Comparison of ENCODE assay signal across 19 mouse cellular contexts in genomic region chr9:46023591-46023990, GRCm38 (mm10). TPM values are rescaled to one million over a fixed set of nuclear protein-coding genes. Genes with fewer than 3 reads are reported as not detected.
DNase-seq lines count a peak whose midpoint lies in the region; ATAC-seq and TF ChIP-seq lines count a peak whose summit lies in the region.
"Had no signal": no experiment of that assay in that cellular context is flagged by ENCODE, and none has a peak within 500 bp of the region (broad histone marks: within the 10 kb centered on the region; RNA-seq: fewer than 3 reads in every experiment).

No protein-coding gene starts in this region.

- H3K4me2 ChIP-seq in forebrain, postnatal 0 days (ENCODE audit: low read depth): no peak overlapping the region
- H3K4me2 ChIP-seq: heart, embryonic 15.5 days had no signal

- no peak for TF ChIP-seq CTCF in left cerebral cortex, adult 2 months (IDR thresholded peaks at IDR 0.05)
- TF ChIP-seq CTCF in forebrain, postnatal 0 days (IDR thresholded peaks at IDR 0.05; ENCODE audit: low read depth): no peak

- no peak overlapping the region for H3K4me3 ChIP-seq in left cerebral cortex, adult 2 months
- H3K4me3 ChIP-seq in brown adipose tissue, adult 24 weeks (ENCODE audit: insufficient read depth, low read depth, low read length): 0 out of 2 replicates have a peak overlapping the region, but pooled peaks have one; percentile 26
- H3K4me3 ChIP-seq in forebrain, embryonic 10.5 days: no peak overlapping the region
- H3K4me3 ChIP-seq in forebrain, postnatal 0 days (ENCODE audit: low read depth, low read length): no peak overlapping the region
- H3K4me3 ChIP-seq: erythroblast, embryonic 14.5 days; heart, embryonic 15.5 days had no signal

- peak; percentile 41 to 43 for DNase-seq in cerebellum, adult 18-20 months
- DNase-seq in left cerebral cortex, adult 2 months (ENCODE audit: extremely low spot score in 1 of 2, low spot score in 2 of 2): no peak
- DNase-seq in left cerebral cortex, adult 11 months (ENCODE audit: low spot score): no peak
- no peak for DNase-seq in forebrain, embryonic 10.5 days (ENCODE audit: extremely low spot score, low spot score)
- DNase-seq in forebrain, postnatal 0 days: no peak
- DNase-seq: heart, adult 11 months; kidney, adult 2 months; kidney, postnatal 4 days; layer of hippocampus, postnatal 36 days; right cerebral cortex, adult 18-20 months; thymus, adult 18-20 months had no signal

- WGBS in forebrain, embryonic 10.5 days: 95% methylated on average over 11 of the region's 11 CpGs
- WGBS in forebrain, postnatal 0 days: 90% methylated on average over 11 of the region's 11 CpGs

- H3K9ac ChIP-seq in forebrain, postnatal 0 days: no peak overlapping the region
- H3K9ac ChIP-seq: heart, embryonic 15.5 days; liver, embryonic 14.5 days had no signal

- no peaks in the 10 kb centered on the region for H3K27me3 ChIP-seq in forebrain, embryonic 10.5 days (ENCODE audit: poor library complexity, severe bottlenecking)
- H3K27me3 ChIP-seq in forebrain, postnatal 0 days (ENCODE audit: insufficient read depth, low read length): no peaks in the 10 kb centered on the region
- H3K27me3 ChIP-seq: CH12.LX; heart, embryonic 15.5 days had no signal

- no peak for ATAC-seq in cerebellum, adult (ENCODE audit: insufficient number of reproducible peaks, low FRiP score, low TSS enrichment)
- peak; percentile 66 for ATAC-seq in megakaryocyte, adult 5-6 weeks (ENCODE audit: poor library complexity, severe bottlenecking)
- ATAC-seq in forebrain, postnatal 0 days: no peak
- ATAC-seq: midbrain, embryonic 16.5 days had no signal

- intact Hi-C loops in left cerebral cortex, adult 2 months (cut with DNase I): no loop called here

- peaks cover 25% of the 10 kb centered on the region for H3K36me3 ChIP-seq in forebrain, embryonic 10.5 days (replicated peaks)
- no peaks in the 10 kb centered on the region for H3K36me3 ChIP-seq in forebrain, postnatal 0 days (ENCODE audit: insufficient read depth)

- peak overlapping the region; percentile 7; the same call in 1 of the 2 replicates for H3K27ac ChIP-seq in left cerebral cortex, adult 2 months
- H3K27ac ChIP-seq in brown adipose tissue, adult 24 weeks (replicated peaks; ENCODE audit: low read depth, low read length): 0 out of 2 replicates have a peak overlapping the region, but pooled peaks have one; percentile 51
- no peak overlapping the region for H3K27ac ChIP-seq in forebrain, embryonic 10.5 days
- no peak overlapping the region for H3K27ac ChIP-seq in forebrain, postnatal 0 days (ENCODE audit: low read depth, low read length)
- H3K27ac ChIP-seq: heart, embryonic 15.5 days; liver, embryonic 14.5 days had no signal

- H3K9me3 ChIP-seq in forebrain, embryonic 10.5 days: no peaks in the 10 kb centered on the region
- no peaks in the 10 kb centered on the region for H3K9me3 ChIP-seq in forebrain, postnatal 0 days (ENCODE audit: low read length)
- H3K9me3 ChIP-seq: heart, embryonic 15.5 days had no signal

- peaks cover 11% of the 10 kb centered on the region for H3K4me1 ChIP-seq in brown adipose tissue, adult 24 weeks (ENCODE audit: control insufficient read depth, insufficient read depth, insufficient read length, low read length)
- H3K4me1 ChIP-seq in forebrain, embryonic 10.5 days: peaks cover 2% of the 10 kb centered on the region; the same call in 1 of the 2 replicates
- peaks cover 4% of the 10 kb centered on the region; the same call in 1 of the 2 replicates for H3K4me1 ChIP-seq in forebrain, postnatal 0 days (ENCODE audit: insufficient read depth)

RNA-seq across cellular contexts. Expression of gene Sik3, which starts 11.0 kb away (rescaled TPM):
- total RNA-seq in left cerebral cortex, adult 2 months (2021): 100 to 1,000 TPM; 122 to 127 TPM
- polyA plus RNA-seq in brown adipose tissue, adult 24 weeks (2012; ENCODE audit: insufficient read depth, insufficient read length, missing spikeins): 14.9 and 16.1 TPM in 2 replicates
- total RNA-seq in megakaryocyte, adult 5-6 weeks (2015): 32.9 and 34.5 TPM in 2 replicates
- total RNA-seq in megakaryocyte, adult 5-6 weeks (2017): 17.5 and 24.0 TPM in 2 replicates
- 4.4 and 5.6 TPM in 2 replicates for polyA plus RNA-seq in forebrain, embryonic 10.5 days (2016; fragmentation: Nextera tagmentation; extraction: Ambion mirVana)
- 24.2 and 27.9 TPM in 2 replicates for total RNA-seq in forebrain, postnatal 0 days (2014; rRNA removed)
- polyA plus RNA-seq in forebrain, postnatal 0 days (2015; fragmentation: Nextera tagmentation; extraction: Ambion mirVana): 8.4 and 9.3 TPM in 2 replicates

RNA-seq across cellular contexts. Expression of gene Pafah1b2, which starts 11.1 kb away (rescaled TPM):
- total RNA-seq in left cerebral cortex, adult 2 months (2021): 100 to 1,000 TPM; 193 to 215 TPM
- polyA plus RNA-seq in brown adipose tissue, adult 24 weeks (2012; ENCODE audit: insufficient read depth, insufficient read length, missing spikeins): 27.8 and 43.8 TPM in 2 replicates
- total RNA-seq in megakaryocyte, adult 5-6 weeks (2015): 28.6 and 44.4 TPM in 2 replicates
- 53.0 and 73.9 TPM in 2 replicates for total RNA-seq in megakaryocyte, adult 5-6 weeks (2017)
- polyA plus RNA-seq in forebrain, embryonic 10.5 days (2016; fragmentation: Nextera tagmentation; extraction: Ambion mirVana): 279 and 288 TPM in 2 replicates
- 318 and 354 TPM in 2 replicates for total RNA-seq in forebrain, postnatal 0 days (2014; rRNA removed)
- 222 and 258 TPM in 2 replicates for polyA plus RNA-seq in forebrain, postnatal 0 days (2015; fragmentation: Nextera tagmentation; extraction: Ambion mirVana)

Comparison
In these comparisons a context has a peak if more than half of its experiments do, and no peak if none do; other contexts are left out.
1. DNase-seq: peak in cerebellum, adult 18-20 months (2 of 2); none in left cerebral cortex, adult 2 months (0 of 2), left cerebral cortex, adult 11 months (single experiment), forebrain, embryonic 10.5 days (single experiment) and forebrain, postnatal 0 days (single experiment).
2. H3K27ac ChIP-seq: peak in left cerebral cortex, adult 2 months (single experiment) and brown adipose tissue, adult 24 weeks (single experiment); none in forebrain, embryonic 10.5 days (single experiment) and forebrain, postnatal 0 days (single experiment).